Mouse (Mus musculus) small intestine, adult 2 months (tissue): ENCODE data around the gene Gnb3. TPM values are rescaled to one million over a fixed set of nuclear protein-coding genes. Genes with fewer than 3 reads are reported as not detected.
"Not testable (repeated sequence)": the region's sequence is repeated elsewhere in the genome, so short reads cannot be mapped to it uniquely, and the experiment has no call there.

Experiments used
- H3K27ac ChIP-seq: fragments of 200-500 bp; 2 replicates; pipeline ENCODE4 v1.5.1; 2012; ENCODE audit warnings: low read depth, low read length, control low read depth, inconsistent platforms; ENCODE audit not compliant: insufficient read depth
- H3K27me3 ChIP-seq: fragments of 200-500 bp; 2 replicates; pipeline ENCODE4 v1.6.1; 2012; ENCODE audit warnings: mild to moderate bottlenecking, moderate library complexity, low read length, inconsistent platforms; ENCODE audit not compliant: control insufficient read depth, insufficient read depth
- H3K36me3 ChIP-seq: fragments of 200-500 bp; 2 replicates; pipeline ENCODE4 v1.6.1; 2012; ENCODE audit warnings: mild to moderate bottlenecking, low read length, control low read depth, inconsistent platforms; ENCODE audit not compliant: control insufficient read depth, insufficient read depth
- H3K4me1 ChIP-seq: fragments of 200-500 bp; 2 replicates; pipeline ENCODE4 v1.6.1; 2012; ENCODE audit warnings: low read length, inconsistent platforms, mixed read lengths; ENCODE audit not compliant: control insufficient read depth, insufficient read depth, insufficient read length
- H3K4me3 ChIP-seq: fragments of 200-500 bp; 2 replicates; pipeline ENCODE4 v1.5.1; 2012; ENCODE audit warnings: low read depth, mild to moderate bottlenecking, control low read depth, inconsistent platforms, low read length, moderate library complexity
- CTCF ChIP-seq: fragments of 200-500 bp; IDR thresholded peaks from 2 replicates; pipeline ENCODE4 v1.5.1; 2012; ENCODE audit warnings: low read depth, mild to moderate bottlenecking, control low read depth, inconsistent platforms, low read length, moderate library complexity, mixed read lengths; ENCODE audit not compliant: insufficient replicate concordance, insufficient read length; ENCODE audit errors: extremely low read depth
- POLR2A ChIP-seq: fragments of 200-500 bp; IDR thresholded peaks from 2 replicates; pipeline ENCODE4 v1.6.1; 2012; ENCODE audit warnings: low read depth, mild to moderate bottlenecking, control low read depth, inconsistent platforms, low read length, moderate library complexity
- WGBS: fragments of 180-500 bp; shearing (Covaris S2); methylation state at CpG from one replicate; pipeline ENCODE4 v1.1.7; 2018; 5-methylcytosine and 5-hydroxymethylcytosine counted together
- polyA plus RNA-seq: library from polyadenylated mRNA; depleted of rRNA; stranded (reverse); fragments of >200 nt; gene quantifications from 2 replicates; pipeline ENCODE4 v1.2.3, GENCODE M21; 2012

The Gnb3 gene
- polyA plus RNA-seq, 1 experiment: 0.19 TPM

GRCm38 (mm10) chr6:124814448-124814847 lies 25.6 kb downstream of the Gnb3 start:
- no peak for TF ChIP-seq POLR2A
- TF ChIP-seq CTCF: no peak
- no peaks in the 10 kb centered on the region for H3K27me3 ChIP-seq
- 16% methylated on average over 8 of the region's 8 CpGs for WGBS
- H3K27ac ChIP-seq: 0 out of 2 replicates have a peak overlapping the region, but pooled peaks have one; percentile 10
- H3K4me3 ChIP-seq: peak overlapping the region; percentile 88
- H3K36me3 ChIP-seq: peaks cover 40% of the 10 kb centered on the region
- H3K4me1 ChIP-seq: peaks cover 13% of the 10 kb centered on the region; the same call in 1 of the 2 replicates

GRCm38 (mm10) chr6:124813933-124814332 lies 26.1 kb downstream of the Gnb3 start, which contains the start of gene Tpi1:
Gene Tpi1, minus strand, starts transcription at chr6:124814296.
- Histone ChIP-seq H3K27me3 (no peaks in the 10 kb centered on the region), H3K4me1 (peaks cover 13% of the 10 kb centered on the region; the same call in 1 of the 2 replicates), H3K4me3 (peak within 1 kb of the TSS; percentile 88), H3K27ac (peak within 1 kb of the TSS; percentile 65), H3K36me3 (peaks cover 36% of the 10 kb centered on the region)
- no peak for TF ChIP-seq CTCF
- peak; percentile 97 for TF ChIP-seq POLR2A
- under 1% methylated on average over 22 of the region's 22 CpGs for WGBS

- TF ChIP-seq CTCF (no peak), POLR2A (no peak; the same call in 1 of the 2 replicates)
- H3K4me1 ChIP-seq: peaks cover 13% of the 10 kb centered on the region; the same call in 1 of the 2 replicates
- WGBS: 0% methylated on average over 18 of the region's 18 CpGs
- peaks cover 34% of the 10 kb centered on the region for H3K36me3 ChIP-seq
- H3K27me3 ChIP-seq: no peaks in the 10 kb centered on the region
- peak overlapping the region; percentile 88 for H3K4me3 ChIP-seq
- H3K27ac ChIP-seq: peak overlapping the region; percentile 65
Observed at GRCm38 (mm10) chr6:124813496-124813895, 26.6 kb downstream of the Gnb3 start.

- TF ChIP-seq CTCF (no peak), POLR2A (no peak)
- no peaks in the 10 kb centered on the region for H3K27me3 ChIP-seq
- peaks cover 29% of the 10 kb centered on the region for H3K36me3 ChIP-seq
- H3K4me3 ChIP-seq: peak overlapping the region; percentile 88
- 16% methylated on average over 9 of the region's 9 CpGs for WGBS
- peaks cover 17% of the 10 kb centered on the region; the same call in 1 of the 2 replicates for H3K4me1 ChIP-seq
- peak overlapping the region; percentile 65 for H3K27ac ChIP-seq
Observed at GRCm38 (mm10) chr6:124812848-124813247, 27.2 kb downstream of the Gnb3 start.

GRCm38 (mm10) chr6:124811701-124812560 lies 28.1 kb downstream of the Gnb3 start:
- H3K4me3 ChIP-seq: peak overlapping the region; percentile 88
- H3K36me3 ChIP-seq: peaks cover 20% of the 10 kb centered on the region
- peaks cover 24% of the 10 kb centered on the region; the same call in 1 of the 2 replicates for H3K4me1 ChIP-seq
- 58% methylated on average over 24 of the region's 24 CpGs for WGBS
- no peak for TF ChIP-seq POLR2A
- TF ChIP-seq CTCF: no peak
- H3K27me3 ChIP-seq: no peaks in the 10 kb centered on the region
- peak overlapping the region; percentile 65 for H3K27ac ChIP-seq

GRCm38 (mm10) chr6:124811403-124811665 lies 28.7 kb downstream of the Gnb3 start:
- Histone ChIP-seq H3K27me3 (no peaks in the 10 kb centered on the region), H3K4me3 (no peak overlapping the region), H3K4me1 (peaks cover 26% of the 10 kb centered on the region; the same call in 1 of the 2 replicates), H3K27ac (no peak overlapping the region), H3K36me3 (peaks cover 16% of the 10 kb centered on the region)
- TF ChIP-seq CTCF (no peak), POLR2A (no peak)
- WGBS: 27% methylated on average over 4 of the region's 4 CpGs

GRCm38 (mm10) chr6:124810566-124811402 lies 29.3 kb downstream of the Gnb3 start:
- H3K27ac ChIP-seq, H3K4me3 ChIP-seq, H3K27me3 ChIP-seq: not testable (repeated sequence)
- 80% methylated on average over 11 of the region's 11 CpGs for WGBS
- Histone ChIP-seq H3K36me3 (peaks cover 16% of the 10 kb centered on the region), H3K4me1 (peaks cover 27% of the 10 kb centered on the region; the same call in 1 of the 2 replicates)
